Comparison of ENCODE assay signal across 8 mouse cellular contexts in genomic region chr2:29648956-29649794, GRCm38 (mm10). TPM values are rescaled to one million over a fixed set of nuclear protein-coding genes. Genes with fewer than 3 reads are reported as not detected.
DNase-seq lines count a peak whose midpoint lies in the region; ATAC-seq and TF ChIP-seq lines count a peak whose summit lies in the region.

No protein-coding gene starts in this region.

- ATAC-seq in heart, embryonic 16.5 days (replicated peaks; ENCODE audit: extremely low read depth, insufficient read depth, low FRiP score) = peak; percentile 47; the same call in 1 of the 2 replicates

- peaks cover 35% of the 10 kb centered on the region for H3K4me1 ChIP-seq in heart, adult 2 months (ENCODE audit: control insufficient read depth, insufficient read depth, low read length)
- peaks cover 50% of the 10 kb centered on the region for H3K4me1 ChIP-seq in heart, embryonic 10.5 days
- peaks cover 39% of the 10 kb centered on the region for H3K4me1 ChIP-seq in heart, embryonic 16.5 days (ENCODE audit: control insufficient read depth, insufficient read depth, low read length)

- no peak for TF ChIP-seq CTCF in heart, adult 2 months (IDR thresholded peaks at IDR 0.05)

- H3K4me3 ChIP-seq in heart, adult 2 months = peak overlapping the region; percentile 38
- H3K4me3 ChIP-seq in heart, embryonic 10.5 days = no peak overlapping the region
- no peak overlapping the region for H3K4me3 ChIP-seq in heart, embryonic 16.5 days (ENCODE audit: low read length)

- peak overlapping the region; percentile 28; the same call in 1 of the 2 replicates for H3K4me2 ChIP-seq in heart, embryonic 16.5 days (ENCODE audit: low read depth, low read length)

- peak overlapping the region; percentile 90 for H3K27ac ChIP-seq in heart, adult 2 months
- no peak overlapping the region for H3K27ac ChIP-seq in heart, embryonic 10.5 days
- H3K27ac ChIP-seq in heart, embryonic 16.5 days (ENCODE audit: low read length) = peak overlapping the region; percentile 78

- peak; percentile 55; the same call in 1 of the 2 replicates for TF ChIP-seq POLR2A in heart, adult 2 months (IDR thresholded peaks at IDR 0.05; ENCODE audit: insufficient read depth, low read depth, low read length)

- no peaks in the 10 kb centered on the region for H3K9me3 ChIP-seq in heart, embryonic 10.5 days
- no peaks in the 10 kb centered on the region for H3K9me3 ChIP-seq in heart, embryonic 16.5 days (replicated peaks; ENCODE audit: control insufficient read depth, low read length)

- WGBS in heart, adult 2 months = 11% methylated on average over 6 of the region's 6 CpGs
- WGBS in heart, embryonic 10.5 days = 64% methylated on average over 6 of the region's 6 CpGs
- 38% methylated on average over 6 of the region's 6 CpGs for WGBS in heart, embryonic 16.5 days

- peaks cover 10% of the 10 kb centered on the region for H3K36me3 ChIP-seq in heart, adult 2 months (ENCODE audit: control insufficient read depth, insufficient read depth, low read length)
- no peaks in the 10 kb centered on the region for H3K36me3 ChIP-seq in heart, embryonic 10.5 days
- H3K36me3 ChIP-seq in heart, embryonic 16.5 days (ENCODE audit: control insufficient read depth, insufficient read depth) = no peaks in the 10 kb centered on the region

- intact Hi-C loops in heart, adult 2 months (cut with DNase I) = loop anchor here (2.0 kb wide), 1 partner anchor 16 kb away; no protein-coding TSS in a partner anchor

- DNase-seq in heart, adult 2 months = peak in 1 of 2 experiments; percentile 63
- no peak for DNase-seq in heart, embryonic 10.5 days (ENCODE audit: low spot score)
- peak; percentile 58 for DNase-seq in CD4-positive helper T cell, adult 2 months (ENCODE audit: low read depth, low spot score)
- peak; percentile 77 for DNase-seq in lung, postnatal 36 days
- DNase-seq in thymus, postnatal 0 days (ENCODE audit: low spot score) = no peak
- DNase-seq in ovary, postnatal 36 days (ENCODE audit: low spot score) = no peak
- DNase-seq in urinary bladder, adult 18-20 months (ENCODE audit: low spot score in 2 of 2) = no peak

- no peaks in the 10 kb centered on the region for H3K27me3 ChIP-seq in heart, adult 2 months (ENCODE audit: control insufficient read depth, insufficient read depth, low read length)
- H3K27me3 ChIP-seq in heart, embryonic 10.5 days (ENCODE audit: insufficient read depth, poor library complexity, severe bottlenecking) = no peaks in the 10 kb centered on the region
- H3K27me3 ChIP-seq in heart, embryonic 16.5 days (ENCODE audit: control insufficient read depth, insufficient read depth, low read length) = no peaks in the 10 kb centered on the region

- peak overlapping the region; percentile 67 for H3K9ac ChIP-seq in heart, adult 2 months (ENCODE audit: low read depth, low read length)
- H3K9ac ChIP-seq in heart, embryonic 16.5 days (ENCODE audit: low read length) = 0 out of 2 replicates have a peak overlapping the region, but pooled peaks have one; percentile 12

- peaks cover 10% of the 10 kb centered on the region for H3K79me2 ChIP-seq in heart, adult 2 months (replicated peaks; ENCODE audit: control insufficient read depth, insufficient read depth, low read length)

- TF ChIP-seq EP300 in heart, adult 2 months (IDR thresholded peaks at IDR 0.05; ENCODE audit: insufficient read depth, low read depth, low read length) = peak; percentile 59; the same call in 1 of the 2 replicates

RNA-seq across cellular contexts. Expression of gene Rapgef1, which starts 29.7 kb away (rescaled TPM):
- total RNA-seq in heart, adult 2 months (2021) = 100 to 1,000 TPM in 1 of 2 experiments, 10 to 100 TPM in 1; 96.7 to 116 TPM
- 65.0 and 86.1 TPM in 2 replicates for polyA plus RNA-seq in heart, adult 2 months (2012; rRNA removed)
- 11.2 and 13.4 TPM in 2 replicates for polyA plus RNA-seq in heart, embryonic 10.5 days (2016; fragmentation: Nextera tagmentation; extraction: Ambion mirVana)
- 11.3 and 12.9 TPM in 2 replicates for polyA plus RNA-seq in heart, embryonic 16.5 days (2015; fragmentation: Nextera tagmentation; extraction: Ambion mirVana)
- 16.0 and 19.1 TPM in 2 replicates for polyA plus RNA-seq in thymus, postnatal 0 days (2015; fragmentation: Nextera tagmentation; extraction: Ambion mirVana)

Comparison
In these comparisons a context has a peak if more than half of its experiments do, and no peak if none do; other contexts are left out.
1. DNase-seq: peak in CD4-positive helper T cell, adult 2 months (single experiment) and lung, postnatal 36 days (single experiment); none in heart, embryonic 10.5 days (single experiment), thymus, postnatal 0 days (single experiment), ovary, postnatal 36 days (single experiment) and urinary bladder, adult 18-20 months (0 of 2).